Mouse (Mus musculus) liver, embryonic 16.5 days (tissue): Measurements from ENCODE around the gene Xpo6. TPM values are rescaled to one million over a fixed set of nuclear protein-coding genes. Genes with fewer than 3 reads are reported as not detected.

Source experiments
- ATAC-seq: fragments of 200-750 bp; cut with Nextera tagmentation; 2 replicates; pipeline ENCODE4 v1.8.0; 2017; ENCODE audit warnings: low read depth, mild to moderate bottlenecking, moderate number of reproducible peaks, moderate library complexity
- H3K27ac ChIP-seq: fragments of 300-500 bp; sonication (generic); 2 replicates; pipeline ENCODE4 v1.5.1; 2014; ENCODE audit warnings: mild to moderate bottlenecking, low read length
- H3K27me3 ChIP-seq: fragments of 300-500 bp; sonication (generic); 2 replicates; pipeline ENCODE4 v1.6.1; 2014; ENCODE audit warnings: low read depth, low read length, mixed read lengths; ENCODE audit not compliant: control insufficient read depth, insufficient read depth
- H3K36me3 ChIP-seq: fragments of 300-500 bp; sonication (generic); 2 replicates; pipeline ENCODE4 v1.6.1; 2014; ENCODE audit warnings: mild to moderate bottlenecking; ENCODE audit not compliant: control insufficient read depth, insufficient read depth
- H3K4me1 ChIP-seq: fragments of 300-500 bp; sonication (generic); 2 replicates; pipeline ENCODE4 v1.6.1; 2014; ENCODE audit warnings: low read depth, low read length, mixed read lengths; ENCODE audit not compliant: control insufficient read depth
- H3K4me2 ChIP-seq: fragments of 300-500 bp; sonication (generic); 2 replicates; pipeline ENCODE4 v1.6.1; 2014; ENCODE audit warnings: low read depth, low read length, mixed read lengths
- H3K4me3 ChIP-seq: fragments of 300-500 bp; sonication (generic); 2 replicates; pipeline ENCODE4 v1.5.1; 2014; ENCODE audit warnings: low read depth, mild to moderate bottlenecking, low read length
- H3K9ac ChIP-seq: fragments of 300-500 bp; sonication (generic); 2 replicates; pipeline ENCODE4 v1.6.1; 2014; ENCODE audit warnings: low read depth, low read length
- H3K9me3 ChIP-seq: fragments of 300-500 bp; sonication (generic); replicated peaks from 2 replicates; pipeline ENCODE4 v1.6.1; 2016; ENCODE audit warnings: low read length; ENCODE audit not compliant: control insufficient read depth
- WGBS: fragments of 180-500 bp; shearing (Covaris S2); extraction: QIAGEN DNeasy Blood & Tissue Kit; methylation state at CpG from one replicate; pipeline ENCODE4 v1.1.7; 2014; ENCODE audit not compliant: insufficient replicate concordance; 5-methylcytosine and 5-hydroxymethylcytosine counted together
- polyA plus RNA-seq: library from polyadenylated mRNA; unstranded; fragments of >200 nt; fragmentation: Nextera tagmentation; extraction: Ambion mirVana; gene quantifications from 2 replicates; pipeline ENCODE4 v1.2.1, GENCODE M21; 2015

Gene Xpo6
- polyA plus RNA-seq, 1 experiment from 2014 or later, result 17.7 TPM

DNA sequence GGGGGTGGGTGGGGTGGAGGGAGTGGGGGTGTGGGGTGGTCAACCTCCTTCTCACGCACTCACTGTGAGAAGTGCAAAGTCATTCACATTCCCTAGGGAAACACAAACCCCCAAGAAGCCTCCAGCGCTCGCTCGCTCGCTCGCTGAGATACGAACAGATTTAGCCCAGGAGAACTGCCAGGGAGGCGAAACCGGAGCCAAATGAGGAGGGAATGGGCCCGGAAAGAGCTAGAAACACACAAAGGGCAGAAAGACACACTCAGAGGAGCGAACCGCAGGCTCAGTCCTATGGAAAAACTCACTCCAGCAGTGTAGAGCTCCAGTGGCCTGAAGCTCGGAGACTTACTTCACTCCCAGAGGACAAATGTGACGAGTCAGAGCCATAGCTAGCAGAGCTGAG is 133.5 kb downstream of the Xpo6 start:
- Histone ChIP-seq H3K36me3 (no peaks in the 10 kb centered on the region), H3K9ac (no peak overlapping the region), H3K4me2 (no peak overlapping the region), H3K4me1 (no peaks in the 10 kb centered on the region), H3K27ac (no peak overlapping the region), H3K9me3 (no peaks in the 10 kb centered on the region), H3K27me3 (no peaks in the 10 kb centered on the region), H3K4me3 (no peak overlapping the region)
- 61% methylated on average over 14 of the region's 14 CpGs for WGBS
- no peak for ATAC-seq

DNA sequence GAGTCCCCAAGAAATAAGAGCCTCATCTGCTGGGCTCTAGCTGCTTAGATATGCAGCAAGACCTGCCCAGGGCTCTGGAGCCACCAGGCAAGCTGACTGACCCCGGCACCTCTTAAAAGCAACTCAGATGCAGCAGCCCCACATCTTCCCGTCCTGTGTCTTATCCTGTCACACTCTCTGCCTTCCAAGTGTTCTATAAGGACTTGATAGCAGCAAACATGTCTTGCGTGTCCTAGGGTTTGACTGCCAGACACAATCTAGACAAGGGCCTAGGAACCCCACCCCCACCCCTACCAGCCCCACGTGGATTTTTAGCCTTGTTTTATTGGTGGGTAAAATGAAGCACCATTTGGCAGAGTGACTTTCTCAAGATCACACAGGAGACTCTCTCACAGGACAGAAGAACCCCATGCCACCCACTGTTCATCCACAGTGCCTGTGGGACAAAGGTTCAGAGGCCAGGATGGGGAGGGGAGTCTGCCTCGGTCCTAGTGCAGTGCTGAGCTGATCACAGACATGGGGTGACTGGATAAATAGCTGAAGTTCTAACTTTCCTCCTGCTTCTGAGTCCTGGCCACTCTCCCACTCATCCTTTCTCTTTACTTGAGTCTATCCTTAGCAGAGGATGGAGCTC is 134.9 kb downstream of the Xpo6 start:
- H3K27me3 ChIP-seq, result no peaks in the 10 kb centered on the region

DNA sequence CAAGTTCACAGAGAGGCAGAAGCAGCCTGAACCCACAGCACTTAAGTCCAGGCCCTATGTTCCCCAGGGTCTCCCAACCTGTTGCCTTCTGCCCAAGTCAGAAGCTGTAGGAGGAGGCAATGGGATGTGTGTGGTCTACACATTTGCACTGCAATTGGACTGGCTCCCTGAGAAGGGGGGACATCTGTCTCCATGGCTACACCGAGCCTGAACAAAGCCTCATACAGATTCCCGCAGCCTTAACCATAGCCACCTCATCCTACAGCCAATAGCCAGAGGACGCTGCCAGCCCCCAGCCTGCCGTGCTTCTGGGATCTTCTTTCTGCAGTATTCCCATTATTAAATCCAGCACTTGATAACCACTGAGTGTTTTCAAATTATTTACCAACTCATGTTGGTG is 138.1 kb downstream of the Xpo6 start:
- no peak overlapping the region for H3K4me2 ChIP-seq
- H3K9ac ChIP-seq, result no peak overlapping the region
- H3K4me1 ChIP-seq, result no peaks in the 10 kb centered on the region
- 73% methylated on average over 4 of the region's 4 CpGs for WGBS
- no peak for ATAC-seq
- H3K36me3 ChIP-seq, result no peaks in the 10 kb centered on the region
- H3K9me3 ChIP-seq, result no peaks in the 10 kb centered on the region
- no peak overlapping the region for H3K4me3 ChIP-seq
- no peak overlapping the region for H3K27ac ChIP-seq
- H3K27me3 ChIP-seq, result no peaks in the 10 kb centered on the region

More for the DNA sequence above, 134.9 kb downstream of the Xpo6 start:
- no peak for ATAC-seq
- 52% methylated on average over 5 of the region's 5 CpGs for WGBS
- H3K36me3 ChIP-seq, result no peaks in the 10 kb centered on the region
- H3K4me3 ChIP-seq, result no peak overlapping the region
- H3K4me2 ChIP-seq, result no peak overlapping the region
- no peak overlapping the region for H3K9ac ChIP-seq
- no peak overlapping the region for H3K27ac ChIP-seq
- H3K4me1 ChIP-seq, result no peaks in the 10 kb centered on the region
- no peaks in the 10 kb centered on the region for H3K9me3 ChIP-seq

DNA sequence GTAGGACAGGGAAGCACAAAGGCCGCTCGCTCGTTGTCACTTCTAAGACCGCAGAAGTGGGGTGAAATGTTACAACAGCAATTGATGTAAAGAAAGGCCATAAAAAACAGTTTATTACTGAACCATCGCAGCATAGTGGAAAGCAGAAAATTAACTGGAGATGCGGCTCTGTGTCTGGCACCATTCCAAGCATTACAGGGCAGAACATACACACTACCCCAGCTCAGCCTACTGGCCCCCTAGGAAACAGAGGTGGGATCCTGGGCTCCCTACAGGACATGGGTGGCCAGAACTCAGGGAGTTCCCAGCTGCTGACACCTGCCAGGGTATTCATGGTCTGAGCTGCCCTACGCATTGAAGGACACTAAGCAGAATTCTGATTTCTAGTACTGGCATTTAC is 141.4 kb downstream of the Xpo6 start:
- Histone ChIP-seq H3K9ac (no peak overlapping the region), H3K9me3 (no peaks in the 10 kb centered on the region), H3K4me3 (no peak overlapping the region), H3K4me2 (no peak overlapping the region), H3K27me3 (no peaks in the 10 kb centered on the region), H3K36me3 (no peaks in the 10 kb centered on the region), H3K27ac (no peak overlapping the region), H3K4me1 (no peaks in the 10 kb centered on the region)
- 68% methylated on average over 7 of the region's 7 CpGs for WGBS
- no peak for ATAC-seq

DNA sequence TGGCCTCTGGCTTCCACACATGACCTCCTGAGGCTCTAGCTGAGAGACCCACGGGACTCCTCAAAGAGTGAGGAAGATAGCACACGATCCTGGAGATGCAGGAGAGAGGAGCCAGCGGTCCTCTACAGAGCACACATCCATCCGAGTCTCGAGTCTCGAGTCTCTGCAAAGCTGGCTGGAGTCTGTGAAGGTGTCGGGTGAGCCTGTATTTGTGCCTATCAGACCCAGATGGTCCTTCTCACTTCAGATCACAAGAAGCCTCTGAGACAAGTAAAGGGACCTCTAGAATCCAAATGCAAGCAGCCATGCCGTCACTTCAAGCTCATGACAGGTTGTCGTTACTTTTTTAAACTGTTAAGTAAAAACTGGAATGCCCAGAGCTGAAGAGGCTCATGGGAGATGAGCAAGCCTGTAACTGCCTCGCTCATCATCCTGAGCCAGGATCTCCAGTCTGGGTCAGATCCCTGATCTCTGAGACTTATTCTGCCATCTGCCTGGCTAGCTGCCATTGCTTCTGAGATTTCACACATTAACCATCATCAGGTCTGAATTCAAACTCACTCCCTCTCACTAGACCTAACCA is 142.9 kb downstream of the Xpo6 start:
- Histone ChIP-seq H3K9me3 (no peaks in the 10 kb centered on the region), H3K27ac (no peak overlapping the region), H3K4me2 (no peak overlapping the region), H3K27me3 (no peaks in the 10 kb centered on the region), H3K4me3 (no peak overlapping the region), H3K36me3 (no peaks in the 10 kb centered on the region), H3K4me1 (no peaks in the 10 kb centered on the region), H3K9ac (no peak overlapping the region)
- 47% methylated on average over 10 of the region's 10 CpGs for WGBS
- no peak for ATAC-seq

DNA sequence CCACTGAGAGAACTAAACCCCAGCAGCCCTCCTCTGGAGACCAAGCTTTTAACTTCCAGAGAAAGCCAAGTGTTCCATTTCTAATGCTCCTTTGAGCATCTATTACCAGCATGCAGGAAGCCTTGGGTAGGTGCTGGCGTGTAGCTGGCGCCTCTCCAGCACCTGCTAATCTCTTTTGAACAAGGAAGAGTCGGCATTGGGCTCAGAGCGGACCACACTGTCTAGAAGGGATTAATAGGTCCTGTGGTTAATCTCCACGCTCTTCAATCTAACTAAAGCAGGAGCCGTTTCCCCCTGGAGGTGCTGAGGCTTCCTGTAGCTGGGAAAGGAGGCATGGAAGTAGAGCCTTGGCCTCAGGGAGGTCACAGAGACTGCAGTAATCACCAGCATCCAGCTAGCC is 145.7 kb downstream of the Xpo6 start:
- Histone ChIP-seq H3K9me3 (no peaks in the 10 kb centered on the region), H3K27me3 (no peaks in the 10 kb centered on the region)
- WGBS, result 40% methylated on average over 6 of the region's 6 CpGs

DNA sequence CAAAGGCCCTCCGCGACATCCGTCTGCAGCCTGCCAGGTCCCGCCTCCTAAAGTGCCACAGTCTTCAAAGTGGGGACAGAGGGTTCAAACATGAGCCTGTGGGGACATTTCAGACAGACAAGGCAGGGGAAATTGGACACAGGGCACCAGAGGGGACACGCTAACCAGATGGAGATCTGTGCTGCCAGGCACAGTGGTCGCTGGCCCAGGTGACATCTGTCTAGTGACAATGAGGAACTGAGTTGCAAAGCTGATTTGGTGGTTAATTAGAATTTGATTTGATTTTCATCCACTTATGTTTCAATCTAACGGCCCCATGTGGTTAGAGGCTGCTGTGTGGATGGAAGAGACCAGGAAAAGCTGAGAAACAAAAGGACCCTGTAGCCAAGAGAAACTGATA is 146.7 kb downstream of the Xpo6 start:
- H3K9me3 ChIP-seq, result no peaks in the 10 kb centered on the region

More for the DNA sequence above, 145.7 kb downstream of the Xpo6 start:
- no peak overlapping the region for H3K27ac ChIP-seq
- H3K9ac ChIP-seq, result no peak overlapping the region
- no peak overlapping the region for H3K4me2 ChIP-seq
- no peaks in the 10 kb centered on the region for H3K4me1 ChIP-seq
- no peak overlapping the region for H3K4me3 ChIP-seq
- no peak for ATAC-seq
- no peaks in the 10 kb centered on the region for H3K36me3 ChIP-seq

DNA sequence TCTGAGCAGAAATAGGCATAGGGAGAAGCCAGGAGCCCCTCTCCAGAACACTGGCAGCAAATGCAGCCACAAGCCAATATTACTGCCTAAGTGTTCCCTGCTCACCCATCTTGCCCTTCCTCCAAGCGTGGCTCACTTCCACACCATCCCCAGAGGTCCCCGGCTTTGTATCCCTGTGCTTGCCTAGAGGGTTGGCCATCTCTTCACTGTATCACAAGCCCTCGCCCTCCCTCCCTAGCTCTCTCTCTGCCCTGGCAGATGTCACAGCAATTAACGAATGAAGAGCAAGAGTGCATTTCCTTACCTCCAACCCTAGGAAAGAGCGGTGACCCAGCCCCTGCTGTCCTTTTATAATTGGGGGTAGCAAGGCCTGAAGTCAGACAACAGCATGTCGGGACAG is 148.4 kb downstream of the Xpo6 start:
- Histone ChIP-seq H3K36me3 (no peaks in the 10 kb centered on the region), H3K27me3 (no peaks in the 10 kb centered on the region), H3K9me3 (no peaks in the 10 kb centered on the region), H3K9ac (no peak overlapping the region), H3K27ac (no peak overlapping the region), H3K4me2 (no peak overlapping the region), H3K4me1 (no peaks in the 10 kb centered on the region), H3K4me3 (no peak overlapping the region)
- WGBS, result 35% methylated on average over 6 of the region's 6 CpGs
- ATAC-seq, result no peak

More for the DNA sequence above, 146.7 kb downstream of the Xpo6 start:
- H3K27ac ChIP-seq, result no peak overlapping the region
- no peak for ATAC-seq
- no peak overlapping the region for H3K9ac ChIP-seq
- no peak overlapping the region for H3K4me3 ChIP-seq
- no peaks in the 10 kb centered on the region for H3K4me1 ChIP-seq
- no peaks in the 10 kb centered on the region for H3K36me3 ChIP-seq
- H3K27me3 ChIP-seq, result no peaks in the 10 kb centered on the region
- H3K4me2 ChIP-seq, result no peak overlapping the region
- 68% methylated on average over 7 of the region's 7 CpGs for WGBS
